Mouse (Mus musculus): ENCODE measurements around the gene Pin1rt1.
A peak's percentile ranks its signal among the peaks of the same experiment; 100 is the strongest.

Gene Pin1rt1

GRCm38 (mm10) chr2:104711585-104712485, 4.3 kb downstream of the Pin1rt1 start, which contains the start of gene Tcp11l1:
Gene Tcp11l1, minus strand, starts transcription at chr2:104712169.
- peak; percentile 76 for DNase-seq

DNA sequence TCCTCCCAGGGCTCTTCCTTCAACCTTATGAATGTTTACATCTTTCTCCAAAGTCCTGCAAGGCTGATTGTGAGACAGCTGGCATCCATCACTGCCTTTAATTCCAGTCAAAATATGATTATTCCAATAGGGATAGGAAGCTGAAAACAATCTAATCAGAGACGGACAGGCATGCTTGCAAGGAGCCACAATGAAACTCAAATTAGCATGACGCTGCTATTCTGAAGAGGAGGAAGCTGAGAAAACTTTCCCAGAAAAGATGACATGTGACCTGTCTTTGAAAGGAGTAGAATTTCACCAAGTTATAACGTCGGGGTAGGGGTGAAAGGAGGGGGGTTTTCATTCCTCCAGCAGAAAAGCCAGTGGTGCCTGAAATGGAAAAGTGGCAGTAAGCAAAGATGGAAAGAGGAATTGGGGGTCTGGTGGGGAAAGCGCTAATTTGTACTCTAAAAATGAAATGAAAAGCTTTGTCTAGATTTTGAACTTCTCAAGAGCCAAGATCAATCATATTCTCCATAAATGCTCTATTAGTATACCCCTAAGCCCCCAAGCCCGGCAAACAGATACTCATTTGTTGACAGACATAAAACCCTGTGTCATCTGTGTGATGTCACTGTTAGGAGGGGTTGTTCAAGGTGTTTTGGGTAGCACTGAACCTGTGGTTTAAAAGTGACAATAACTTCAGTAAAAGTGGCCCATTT, 5.4 kb downstream of the Pin1rt1 start:
- no peak for DNase-seq

- DNase-seq = no peak
Observed at GRCm38 (mm10) chr2:104709786-104710337, 6.3 kb downstream of the Pin1rt1 start.

DNA sequence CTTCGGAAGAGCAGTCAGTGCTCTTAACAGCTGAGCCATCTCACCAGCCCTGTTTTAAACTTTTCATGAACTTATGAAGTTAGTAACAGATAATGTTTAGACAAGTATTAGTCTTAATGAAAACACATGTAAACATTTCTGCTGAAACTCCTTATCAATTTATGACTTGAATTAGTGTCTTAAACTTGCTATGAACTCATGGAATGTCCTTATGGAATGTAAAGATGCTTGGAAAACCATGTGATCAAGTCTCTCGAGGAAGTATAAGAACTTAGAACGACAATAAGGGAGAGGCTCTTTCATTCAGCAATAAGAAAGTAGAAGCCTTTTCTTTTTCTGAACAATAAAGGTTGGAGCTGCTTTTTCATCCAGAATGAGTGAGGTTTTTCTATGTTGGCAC, 11.8 kb downstream of the Pin1rt1 start:
- DNase-seq = no peak

GRCm38 (mm10) chr2:104703158-104703557, 13.0 kb downstream of the Pin1rt1 start:
- no peak for DNase-seq

- DNase-seq = no peak
Observed at GRCm38 (mm10) chr2:104699659-104700058, 16.5 kb downstream of the Pin1rt1 start.

DNA sequence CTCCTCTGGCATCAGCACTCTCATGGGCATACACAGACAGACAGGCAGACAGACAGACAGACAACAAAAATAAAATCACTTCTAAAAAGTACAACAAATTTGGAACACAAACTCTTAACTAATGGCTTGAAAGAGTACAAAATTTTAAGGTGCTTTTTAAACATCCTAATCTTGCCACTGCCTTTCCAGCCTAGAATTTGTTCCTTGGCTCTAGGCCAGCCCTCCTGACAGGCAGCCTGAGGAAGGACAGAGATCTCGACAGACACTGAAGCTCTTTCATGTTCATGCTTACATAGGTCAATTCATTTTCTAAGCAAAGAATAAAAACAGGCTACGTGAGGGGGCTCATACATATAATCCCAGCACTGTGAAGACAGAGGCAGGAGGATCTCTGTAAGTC, 23.6 kb downstream of the Pin1rt1 start:
- no peak for DNase-seq

DNA sequence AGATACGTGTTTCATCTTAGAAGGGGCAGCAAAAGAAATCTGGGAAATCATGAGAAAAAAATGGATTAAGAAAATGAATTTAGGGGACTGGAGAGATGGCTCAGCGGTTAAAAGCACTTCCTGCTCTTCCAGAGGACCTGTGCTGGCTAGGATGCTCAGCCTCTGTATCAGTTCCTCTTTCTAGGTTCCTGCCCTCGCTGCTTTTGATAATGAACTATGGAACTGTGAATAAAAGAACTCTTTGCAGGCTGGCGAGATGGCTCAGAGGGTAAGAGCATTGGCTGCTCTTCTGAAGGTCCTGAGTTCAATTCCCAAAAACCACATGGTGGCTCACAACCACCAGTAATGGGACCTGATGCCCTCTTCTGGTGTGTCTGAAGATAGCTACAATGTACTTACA, 25.5 kb downstream of the Pin1rt1 start:
- no peak for DNase-seq

DNA sequence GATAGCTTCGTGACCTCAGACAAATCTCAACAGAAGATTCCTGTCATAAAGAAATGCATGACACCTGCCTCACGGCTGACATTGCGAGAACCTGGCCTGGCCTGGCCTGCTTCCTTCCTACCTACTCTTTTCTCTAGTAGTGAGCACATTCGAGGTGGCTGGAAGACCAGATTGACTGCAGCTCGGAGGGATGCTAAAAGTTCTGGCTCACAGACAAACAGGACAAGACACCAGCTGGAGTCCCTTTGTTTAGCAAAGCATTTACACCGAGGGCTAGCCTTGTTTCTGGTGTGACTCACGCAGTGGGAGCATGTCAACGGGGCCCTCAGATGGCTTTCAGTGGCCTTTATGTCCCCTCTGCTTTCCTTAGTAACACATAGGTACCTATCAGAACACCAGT, 27.5 kb downstream of the Pin1rt1 start:
- peak; percentile 61 for DNase-seq

- DNase-seq = no peak
Observed at GRCm38 (mm10) chr2:104688321-104688720, 27.9 kb downstream of the Pin1rt1 start.

DNA sequence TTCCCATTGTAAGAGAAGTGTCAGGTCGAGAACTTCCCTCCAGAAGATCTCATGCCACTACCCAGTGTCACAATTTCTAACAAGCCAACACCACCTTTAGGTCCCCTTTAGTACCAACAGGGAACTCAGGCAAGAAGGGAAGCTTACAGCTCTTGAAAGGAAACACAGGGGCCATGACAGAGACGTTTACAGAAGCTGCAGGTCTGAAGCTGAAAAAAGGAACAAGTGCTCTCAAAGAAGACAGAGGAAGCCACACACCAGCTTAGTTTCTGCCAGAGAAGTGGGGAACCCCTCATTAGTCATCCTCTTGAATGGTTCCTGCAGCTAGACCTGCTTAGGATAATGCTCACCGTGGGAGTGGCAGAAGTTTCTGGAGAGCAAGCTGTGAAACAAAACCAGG, 28.9 kb downstream of the Pin1rt1 start:
- DNase-seq = no peak

GRCm38 (mm10) chr2:104685418-104685817, 30.8 kb downstream of the Pin1rt1 start:
- DNase-seq = peak; percentile 71

GRCm38 (mm10) chr2:104684771-104685170, 31.4 kb downstream of the Pin1rt1 start:
- DNase-seq = no peak

DNA sequence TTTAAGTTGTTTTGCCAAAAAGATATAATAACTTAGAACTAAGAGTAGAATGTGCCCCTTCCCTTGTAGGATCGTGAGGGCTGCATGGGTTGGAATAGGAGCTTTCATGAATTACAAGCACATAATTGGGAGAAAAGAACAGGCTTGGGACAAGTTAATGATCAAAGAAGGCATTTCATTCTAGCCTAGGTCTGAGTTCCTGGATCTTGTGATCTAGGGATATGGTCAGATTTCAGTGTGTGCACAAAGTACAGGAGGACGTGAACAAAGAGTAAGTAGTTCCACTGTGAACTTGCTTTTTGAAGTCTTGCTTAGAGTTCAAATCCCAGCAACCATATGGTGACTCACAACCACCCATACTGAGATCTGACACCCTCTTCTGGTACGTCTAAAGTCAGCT, 38.9 kb downstream of the Pin1rt1 start:
- DNase-seq = no peak

GRCm38 (mm10) chr2:104671724-104672123, 44.5 kb downstream of the Pin1rt1 start:
- no peak for DNase-seq

DNA sequence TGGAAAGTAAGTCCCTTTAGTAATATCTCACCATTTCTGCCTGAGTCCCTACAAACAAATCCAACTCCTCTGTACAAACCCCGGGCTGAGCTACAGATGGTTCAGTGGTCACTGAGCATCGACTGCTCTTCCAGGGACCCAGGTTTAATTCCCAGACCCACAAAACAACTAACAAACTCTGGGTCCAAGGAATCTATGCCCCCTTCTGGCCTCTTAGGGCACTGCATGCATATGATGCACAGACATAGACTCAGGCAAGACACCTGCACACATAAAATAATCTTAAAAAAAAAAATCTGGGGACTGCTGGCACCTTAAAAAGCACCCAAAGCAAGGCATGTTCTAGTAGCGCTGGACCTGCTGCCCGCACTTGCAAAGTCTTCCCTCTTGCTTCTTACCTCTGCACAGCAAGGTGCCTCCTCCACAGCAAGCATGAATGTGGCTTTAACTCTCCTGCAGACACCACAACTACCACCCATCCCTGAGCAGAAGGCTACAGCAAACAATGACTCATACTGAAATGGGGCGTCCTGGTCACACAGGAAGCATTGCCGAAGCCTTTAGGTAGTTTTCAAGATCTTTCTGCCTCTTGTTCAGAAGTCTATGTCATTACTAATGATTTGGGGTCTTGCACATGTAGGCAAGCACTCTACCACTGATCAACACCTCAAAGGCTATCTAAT, 46.9 kb downstream of the Pin1rt1 start:
- no peak for DNase-seq
